Mouse (Mus musculus): ENCODE measurements at regions not wholly inside any gene's neighbourhood (a gene's known extent, or its start where the extent isn't known, plus 50 kb on each side); places are given as distances from the start of the nearest gene placed in this dataset.
A peak's percentile ranks its signal among the peaks of the same experiment; 100 is the strongest.

GRCm38 (mm10) chr15:62953215-62953941 lies 891.6 kb downstream of the Gsdmc2 start:
- no peak for TF ChIP-seq CTCF (IDR thresholded peaks at IDR 0.05)
- ATAC-seq (no peak), DNase-seq (ENCODE audit: low read depth, low spot score) (no peak)
- ChIA-PET CTCF (no interaction called here), POLR2A (no interaction called here)
- H3K27me3 ChIP-seq = no peaks in the 10 kb centered on the region
- in situ Hi-C loops (cut with MboI; ENCODE audit: low pct_unique_long_range_greater_than_20kb) = no loop called here

DNA sequence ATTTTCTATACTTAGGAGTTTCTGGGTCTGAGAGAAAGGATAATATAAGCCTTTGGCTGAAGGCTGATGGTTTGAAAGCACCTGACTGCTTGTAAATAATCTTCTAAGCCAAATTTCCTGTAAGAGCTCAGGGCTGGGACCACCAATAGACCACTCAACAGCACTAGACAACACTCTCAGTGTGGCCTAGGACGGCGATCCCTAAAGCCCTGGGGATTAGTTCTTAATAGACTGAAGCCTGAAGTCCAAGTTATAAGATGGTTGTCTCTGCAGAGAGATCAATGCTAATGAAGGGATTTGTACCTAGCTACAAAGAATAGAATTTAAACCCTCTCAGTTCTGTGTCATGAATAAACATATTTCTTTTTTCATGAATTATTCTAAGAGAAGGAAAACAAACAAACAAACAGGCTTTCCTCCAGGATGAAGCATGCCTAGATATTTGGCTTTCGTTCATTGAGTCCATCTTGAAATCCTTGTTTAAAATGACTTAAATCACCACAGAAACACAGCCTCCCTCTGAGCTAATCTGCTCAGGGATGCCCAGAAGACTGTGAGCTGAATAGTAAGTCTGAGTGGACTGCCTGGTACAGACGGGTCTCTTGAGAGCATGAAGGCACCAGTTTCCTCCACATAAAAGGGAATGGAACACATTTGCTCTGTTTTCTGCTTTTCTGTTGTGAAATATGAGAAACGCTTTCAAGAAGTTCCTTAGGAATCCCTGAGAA lies 892.3 kb downstream of the Gsdmc2 start:
- POLR2A ChIA-PET = no interaction called here
- H3K27me3 ChIP-seq = no peaks in the 10 kb centered on the region

DNA sequence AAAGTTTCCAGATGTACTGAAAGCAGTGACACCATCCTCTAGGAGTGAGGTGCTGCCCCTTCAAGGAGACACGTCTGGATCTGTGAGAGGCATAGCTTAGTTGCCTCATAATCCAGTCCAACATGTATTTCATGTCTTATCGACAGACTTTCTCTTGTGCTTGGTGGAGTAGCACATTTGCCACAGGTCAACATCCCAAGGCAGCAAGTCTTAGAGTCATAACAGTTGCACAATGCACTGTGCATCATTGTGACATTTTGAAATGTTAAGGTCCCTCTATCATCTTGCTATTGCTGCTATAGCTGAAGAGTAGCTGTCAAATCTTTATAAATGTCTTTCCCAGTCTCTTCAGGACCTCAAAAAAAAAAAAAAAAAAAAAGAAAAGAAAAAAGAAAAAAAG lies 905.6 kb downstream of the Gsdmc2 start:
- ChIA-PET POLR2A (interaction anchor here (0.7 kb wide), 1 partner anchor 225 kb away, joined by 4 read pairs; no protein-coding TSS in a partner anchor), CTCF (no interaction called here)
- ATAC-seq = no peak
- in situ Hi-C loops (cut with MboI; ENCODE audit: low pct_unique_long_range_greater_than_20kb) = no loop called here
- no peak for DNase-seq (ENCODE audit: low read depth, low spot score)
- no peaks in the 10 kb centered on the region for H3K27me3 ChIP-seq
- no peak for TF ChIP-seq CTCF (IDR thresholded peaks at IDR 0.05)

More for the DNA sequence above, 892.3 kb downstream of the Gsdmc2 start:
- no peak for TF ChIP-seq CTCF (IDR thresholded peaks at IDR 0.05)
- DNase-seq (ENCODE audit: low read depth, low spot score) (no peak), ATAC-seq (no peak)
- in situ Hi-C loops (cut with MboI; ENCODE audit: low pct_unique_long_range_greater_than_20kb) = no loop called here
- CTCF ChIA-PET = no interaction called here

- no peak for ATAC-seq
- no peak for DNase-seq (ENCODE audit: low read depth, low spot score)
- ChIA-PET CTCF (no interaction called here), POLR2A (no interaction called here)
- no peaks in the 10 kb centered on the region for H3K27me3 ChIP-seq
- in situ Hi-C loops (cut with MboI; ENCODE audit: low pct_unique_long_range_greater_than_20kb) = no loop called here
- no peak for TF ChIP-seq CTCF (IDR thresholded peaks at IDR 0.05)
These were observed 907.2 kb downstream of the Gsdmc2 start for GRCm38 (mm10) chr15:62937756-62938155.

DNA sequence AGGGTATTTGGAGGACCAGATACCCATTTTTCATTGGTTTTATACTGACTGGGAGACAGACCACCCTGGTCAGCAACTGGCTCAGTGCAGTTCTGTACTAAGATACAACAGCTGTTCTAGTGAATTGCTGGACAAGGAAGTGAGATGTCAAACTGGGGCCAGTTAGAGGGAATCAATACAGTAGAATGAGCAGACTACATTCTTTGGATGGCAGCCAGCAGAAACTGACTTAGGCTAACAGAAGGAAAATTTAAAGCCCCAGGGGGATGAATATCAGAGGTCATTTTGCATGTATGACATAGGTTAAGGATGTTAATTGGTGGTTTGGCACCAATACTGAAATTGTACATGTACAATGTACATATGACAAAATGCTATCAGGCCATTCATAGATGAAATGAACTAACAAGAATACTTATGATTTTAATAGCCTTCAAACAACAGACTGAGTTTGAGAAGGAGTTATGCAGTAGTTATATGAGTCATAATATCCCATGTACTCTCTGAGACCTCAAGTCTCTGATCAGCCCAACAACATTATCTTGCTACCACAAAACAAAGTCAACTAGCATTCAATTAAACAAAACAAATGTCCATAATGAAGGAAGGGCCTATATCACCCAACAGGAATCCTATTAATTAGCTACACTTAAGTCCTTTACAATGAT lies 910.3 kb downstream of the Gsdmc2 start:
- no peak for DNase-seq (ENCODE audit: low read depth, low spot score)
- CTCF ChIA-PET = interaction anchor here (0.8 kb wide), 1 partner anchor 23 kb away, joined by 3 read pairs; no protein-coding TSS in a partner anchor
- TF ChIP-seq CTCF (IDR thresholded peaks at IDR 0.05) = no peak
- in situ Hi-C loops (cut with MboI; ENCODE audit: low pct_unique_long_range_greater_than_20kb) = no loop called here
- POLR2A ChIA-PET = no interaction called here
- no peaks in the 10 kb centered on the region for H3K27me3 ChIP-seq
- ATAC-seq = no peak

DNA sequence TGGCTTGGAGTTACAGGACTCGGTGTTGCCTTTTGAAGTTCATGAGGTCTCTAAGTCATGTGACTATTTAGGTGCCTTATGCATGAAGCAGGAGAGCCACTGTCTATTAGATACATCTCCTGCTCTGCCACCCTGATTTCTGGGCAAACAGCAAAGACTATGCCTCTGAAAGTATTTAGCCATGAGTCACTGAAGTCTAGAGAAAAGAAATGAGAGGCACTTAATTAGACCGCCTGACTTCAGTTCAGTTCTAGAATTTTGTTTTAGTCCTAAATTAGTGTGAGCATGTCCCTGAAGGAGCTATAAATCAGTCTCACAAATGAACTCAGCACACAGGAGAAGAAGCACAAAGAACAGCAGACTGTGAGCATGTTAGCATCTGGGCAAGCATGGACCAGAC lies 924.5 kb downstream of the Gsdmc2 start:
- ChIA-PET CTCF (interaction anchor here (0.8 kb wide), 2 partner anchors 9 to 12 kb away, joined by 3 read pairs; no protein-coding TSS in a partner anchor), POLR2A (no interaction called here)
- ATAC-seq = no peak
- DNase-seq (ENCODE audit: low read depth, low spot score) = peak; percentile 27
- H3K27me3 ChIP-seq = no peaks in the 10 kb centered on the region
- no peak for TF ChIP-seq CTCF (IDR thresholded peaks at IDR 0.05)
- in situ Hi-C loops (cut with MboI; ENCODE audit: low pct_unique_long_range_greater_than_20kb) = no loop called here

DNA sequence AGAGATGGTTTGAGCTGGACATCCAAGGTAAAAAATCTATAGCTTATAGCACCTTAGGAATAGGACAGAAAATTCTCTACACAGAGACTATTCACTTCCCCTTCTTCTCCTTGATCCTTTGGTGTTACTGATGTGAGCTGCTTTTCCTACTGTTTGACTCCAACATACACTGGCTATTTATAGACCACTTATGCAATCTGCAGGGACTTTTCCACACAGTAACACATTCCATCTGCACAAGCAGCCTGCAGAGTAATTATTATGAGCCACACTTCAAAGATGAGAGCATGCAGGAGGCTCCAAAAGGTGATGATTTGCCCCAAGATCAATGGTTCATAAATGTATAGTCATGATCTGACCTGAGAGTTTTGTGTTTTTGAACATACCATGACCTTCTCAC lies 925.7 kb downstream of the Gsdmc2 start:
- ATAC-seq (peak; percentile 76), DNase-seq (ENCODE audit: low read depth, low spot score) (peak; percentile 13)
- in situ Hi-C loops (cut with MboI; ENCODE audit: low pct_unique_long_range_greater_than_20kb) = no loop called here
- TF ChIP-seq CTCF (IDR thresholded peaks at IDR 0.05) = no peak
- H3K27me3 ChIP-seq = no peaks in the 10 kb centered on the region
- CTCF ChIA-PET = no interaction called here
- POLR2A ChIA-PET = interaction anchor here (0.7 kb wide), 1 partner anchor 708 kb away, joined by 3 read pairs; no protein-coding TSS in a partner anchor

DNA sequence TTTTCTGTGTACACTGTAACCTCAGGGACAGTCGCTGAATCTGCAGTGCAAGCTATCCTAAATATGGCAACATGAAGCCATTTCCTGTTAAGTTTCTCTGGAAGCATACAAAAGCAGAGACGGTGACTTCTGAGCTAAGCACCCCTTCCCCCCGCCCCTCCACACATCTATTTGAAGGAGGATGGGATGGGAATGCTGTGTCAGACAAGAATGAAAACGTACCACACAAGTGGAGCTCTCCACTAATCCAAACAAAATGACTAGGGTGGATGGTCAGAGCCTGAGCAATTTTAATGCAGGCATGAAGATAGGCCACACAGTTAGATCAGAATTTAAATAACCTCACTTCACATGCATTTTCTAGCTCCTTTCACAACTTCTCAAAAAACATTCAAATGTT lies 936.6 kb downstream of the Gsdmc2 start:
- TF ChIP-seq CTCF (IDR thresholded peaks at IDR 0.05) = no peak
- no peaks in the 10 kb centered on the region for H3K27me3 ChIP-seq
- DNase-seq (ENCODE audit: low read depth, low spot score) (no peak), ATAC-seq (no peak)
- CTCF ChIA-PET = no interaction called here
- in situ Hi-C loops (cut with MboI; ENCODE audit: low pct_unique_long_range_greater_than_20kb) = no loop called here
- POLR2A ChIA-PET = no interaction called here

DNA sequence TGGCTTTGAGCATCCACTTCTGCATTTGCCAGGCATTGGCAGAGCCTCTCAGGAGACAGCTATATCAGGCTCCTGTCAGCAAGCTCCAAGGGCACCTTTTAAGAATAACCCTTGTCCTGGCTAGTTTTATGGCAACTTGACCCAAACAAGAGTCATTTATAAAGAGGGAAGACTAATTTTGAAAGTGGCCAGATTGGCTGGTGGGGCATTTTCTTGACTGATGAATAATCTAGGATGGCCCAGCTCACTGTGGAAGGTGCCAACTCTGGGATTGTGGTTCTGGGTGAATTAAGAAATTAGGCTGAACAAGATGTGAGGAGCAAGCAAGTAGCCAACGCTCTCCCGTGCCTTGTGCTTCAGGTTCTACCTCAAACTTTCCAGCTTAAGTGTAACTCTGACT lies 937.8 kb downstream of the Gsdmc2 start:
- in situ Hi-C loops (cut with MboI; ENCODE audit: low pct_unique_long_range_greater_than_20kb) = no loop called here
- no peaks in the 10 kb centered on the region for H3K27me3 ChIP-seq
- CTCF ChIA-PET = interaction anchor here (1.1 kb wide), 1 partner anchor 8 kb away, joined by 3 read pairs; no protein-coding TSS in a partner anchor
- DNase-seq (ENCODE audit: low read depth, low spot score) (no peak), ATAC-seq (no peak)
- no peak for TF ChIP-seq CTCF (IDR thresholded peaks at IDR 0.05)
- POLR2A ChIA-PET = no interaction called here

- ATAC-seq = no peak
- DNase-seq (ENCODE audit: low read depth, low spot score) = no peak
- in situ Hi-C loops (cut with MboI; ENCODE audit: low pct_unique_long_range_greater_than_20kb) = no loop called here
- ChIA-PET POLR2A (no interaction called here), CTCF (interaction anchor here (0.9 to 1.5 kb wide), 2 partner anchors 13 to 18 kb away, joined by 3 read pairs; no protein-coding TSS in a partner anchor)
- TF ChIP-seq CTCF (IDR thresholded peaks at IDR 0.05) = no peak
- H3K27me3 ChIP-seq = no peaks in the 10 kb centered on the region
These were observed 941.7 kb downstream of the Gsdmc2 start for GRCm38 (mm10) chr15:62903047-62903822.

Data from Patski (cell line).